Mouse (Mus musculus) MEL (cell line): ENCODE results near the gene Mgat1.
A peak's percentile ranks its signal among the peaks of the same experiment; 100 is the strongest.

ENCODE experiments used
- CTCF ChIP-seq, 3 experiments: IDR thresholded peaks in 2 of 3; conservative IDR thresholded peaks in 1 of 3; 2 replicates each; pipeline ENCODE4 v1.5.1; 2011 to 2012; ENCODE audit warnings: low read length in 3 of 3, low read depth in 2 of 3, mild to moderate bottlenecking in 2 of 3, improper control_type of control experiment in 1 of 3, inconsistent platforms in 1 of 3, mixed read lengths in 1 of 3, moderate library complexity in 1 of 3; ENCODE audit not compliant: control insufficient read depth in 1 of 3, insufficient read depth in 1 of 3, poor library complexity in 1 of 3, severe bottlenecking in 1 of 3
- EP300 ChIP-seq, 2 experiments: IDR thresholded peaks; 2 replicates each; pipeline ENCODE4 v1.6.1; 2011; ENCODE audit warnings: improper control_type of control experiment in 2 of 2, low read length in 2 of 2, low read depth in 1 of 2, mild to moderate bottlenecking in 1 of 2
- GATA1 ChIP-seq: IDR thresholded peaks from 2 replicates; pipeline ENCODE4 v1.6.1; 2011; ENCODE audit warnings: low read depth, low read length, improper control_type of control experiment
- KAT2A ChIP-seq: conservative IDR thresholded peaks from 2 replicates; pipeline ENCODE4 v1.6.1; 2012; ENCODE audit warnings: low read depth, low read length, improper control_type of control experiment, inconsistent platforms
- MAZ ChIP-seq: IDR thresholded peaks from 2 replicates; pipeline ENCODE4 v1.6.1; 2012; ENCODE audit warnings: low read depth, mild to moderate bottlenecking, inconsistent platforms, low read length, improper control_type of control experiment
- POLR2A ChIP-seq, 2 experiments: IDR thresholded peaks; 2 replicates each; pipeline ENCODE4 v1.6.1; 2011 to 2012; ENCODE audit warnings: low read length in 2 of 2, mild to moderate bottlenecking in 2 of 2, control low read depth in 1 of 2, improper control_type of control experiment in 1 of 2, low read depth in 1 of 2, moderate library complexity in 1 of 2; ENCODE audit not compliant: control insufficient read depth in 1 of 2, insufficient read depth in 1 of 2, poor library complexity in 1 of 2
- POLR2AphosphoS2 ChIP-seq: IDR thresholded peaks from 2 replicates; pipeline ENCODE4 v1.6.1; 2011; ENCODE audit warnings: low read length, improper control_type of control experiment
- SIN3A ChIP-seq: IDR thresholded peaks from 2 replicates; pipeline ENCODE4 v1.6.1; 2012; ENCODE audit warnings: low read length, improper control_type of control experiment, inconsistent platforms
- TAL1 ChIP-seq: IDR thresholded peaks from 2 replicates; pipeline ENCODE4 v1.6.1; 2012; ENCODE audit warnings: mild to moderate bottlenecking, inconsistent platforms, low read length, moderate library complexity, mixed read lengths
- TBP ChIP-seq: IDR thresholded peaks from 2 replicates; pipeline ENCODE4 v1.8.0; 2011; ENCODE audit warnings: low read depth, low read length, improper control_type of control experiment
- USF1 ChIP-seq: IDR thresholded peaks from 2 replicates; pipeline ENCODE4 v1.6.1; 2014; ENCODE audit warnings: low read depth, mild to moderate bottlenecking, inconsistent platforms, low read length, improper control_type of control experiment, moderate library complexity
- ZMIZ1 ChIP-seq: IDR thresholded peaks from 2 replicates; pipeline ENCODE4 v1.6.1; 2012; ENCODE audit warnings: low read depth, mild to moderate bottlenecking, inconsistent platforms, low read length, improper control_type of control experiment, moderate library complexity

DNA sequence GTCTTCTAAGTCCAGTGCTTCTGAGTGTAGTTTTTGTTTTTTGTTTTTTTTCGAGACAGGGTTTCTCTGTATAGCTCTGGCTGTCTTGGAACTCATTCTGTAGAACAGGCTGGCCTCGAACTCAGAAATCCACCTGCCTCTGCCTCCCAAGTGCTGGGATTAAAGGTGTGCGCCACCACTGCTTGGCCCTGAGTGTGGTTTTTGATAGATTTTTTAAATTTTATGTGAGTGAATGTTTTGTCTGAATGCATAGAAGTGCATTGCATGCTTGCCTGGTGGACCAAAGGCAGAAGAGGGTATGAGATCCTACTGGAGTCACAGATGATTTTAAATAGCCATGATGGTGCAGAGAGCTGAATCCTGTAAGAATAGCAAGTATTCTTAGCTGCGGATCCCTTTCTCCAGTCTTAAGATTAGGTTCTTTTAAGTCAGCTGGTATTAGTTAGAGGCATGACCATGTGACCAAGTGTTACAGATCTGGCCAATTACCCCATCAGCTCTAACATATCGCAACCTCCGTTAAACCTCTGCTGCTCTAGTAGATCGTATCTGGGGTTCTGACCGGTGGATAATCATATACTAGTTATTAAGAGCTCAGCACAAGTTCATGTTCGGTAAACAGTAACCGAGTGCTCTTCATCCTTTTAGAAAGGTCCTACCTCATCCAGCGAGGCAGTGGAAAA lies 906 bp upstream of the Mgat1 start:
- no peak for TF ChIP-seq CTCF (IDR thresholded peaks at IDR 0.05 in 2 of 3, conservative IDR thresholded peaks at IDR 0.05 in 1 of 3; ENCODE audit: control insufficient read depth in 1 of 3, insufficient read depth in 1 of 3, low read depth in 2 of 3, low read length in 3 of 3, poor library complexity in 1 of 3, severe bottlenecking in 1 of 3)
- no peak for TF ChIP-seq KAT2A
- no peak for TF ChIP-seq POLR2A (IDR thresholded peaks at IDR 0.05; ENCODE audit: control insufficient read depth in 1 of 2, insufficient read depth in 1 of 2, low read depth in 1 of 2, low read length in 2 of 2, poor library complexity in 1 of 2)
- no peak for TF ChIP-seq MAZ
- peak; percentile 90 for TF ChIP-seq USF1
- TF ChIP-seq POLR2AphosphoS2, result no peak
- TF ChIP-seq SIN3A, result no peak
- TF ChIP-seq GATA1, result peak; percentile 35; the same call in 1 of the 2 replicates
- TF ChIP-seq ZMIZ1, result no peak
- no peak for TF ChIP-seq TAL1
- TF ChIP-seq EP300 (IDR thresholded peaks at IDR 0.05; ENCODE audit: low read depth in 1 of 2, low read length in 2 of 2), result no peak
- peak; percentile 61 for TF ChIP-seq TBP
